Mouse (Mus musculus): ENCODE measurements around the gene Gmeb1.
"Not testable (repeated sequence)": the region's sequence is repeated elsewhere in the genome, so short reads cannot be mapped to it uniquely, and the experiment has no call there.

Gmeb1 gene

GRCm38 (mm10) chr4:132261514-132262357, at the start of gene Gmeb1:
Gene Gmeb1, minus strand, starts transcription at chr4:132261602.
- DNase-seq (ENCODE audit: low read depth, low spot score): peak; percentile 82

DNA sequence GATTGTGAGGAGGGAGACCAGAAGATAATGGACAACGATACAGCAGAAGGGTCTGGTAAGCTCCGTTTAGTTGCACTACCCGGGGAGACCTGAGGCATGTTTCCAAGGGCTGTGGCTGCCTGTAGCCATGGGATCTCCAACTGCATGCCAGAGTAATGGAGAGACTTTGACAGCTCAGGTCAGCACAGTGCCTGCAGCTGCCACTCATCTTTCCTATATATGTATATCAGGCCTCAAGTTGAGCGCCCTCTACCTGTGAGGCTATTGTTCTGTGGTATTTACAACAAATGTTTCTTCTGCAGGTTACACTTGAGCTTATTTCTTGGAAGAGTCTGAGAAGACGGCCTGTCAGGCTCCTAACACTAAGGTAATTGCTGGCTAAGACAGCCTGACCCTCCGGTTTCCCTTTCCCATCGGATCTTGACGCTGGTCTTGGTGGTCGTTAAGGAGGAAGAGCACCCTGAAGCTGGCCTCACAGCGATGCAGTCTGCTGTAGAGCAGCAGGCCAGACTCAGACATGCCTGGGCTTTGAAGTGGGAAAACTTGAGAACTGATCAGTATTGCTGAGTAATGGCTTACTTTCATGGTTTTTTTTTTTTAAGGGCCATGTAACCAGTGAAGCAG, 48.6 kb upstream of the Gmeb1 start:
- DNase-seq (ENCODE audit: low read depth, low spot score): peak; percentile 77

DNA sequence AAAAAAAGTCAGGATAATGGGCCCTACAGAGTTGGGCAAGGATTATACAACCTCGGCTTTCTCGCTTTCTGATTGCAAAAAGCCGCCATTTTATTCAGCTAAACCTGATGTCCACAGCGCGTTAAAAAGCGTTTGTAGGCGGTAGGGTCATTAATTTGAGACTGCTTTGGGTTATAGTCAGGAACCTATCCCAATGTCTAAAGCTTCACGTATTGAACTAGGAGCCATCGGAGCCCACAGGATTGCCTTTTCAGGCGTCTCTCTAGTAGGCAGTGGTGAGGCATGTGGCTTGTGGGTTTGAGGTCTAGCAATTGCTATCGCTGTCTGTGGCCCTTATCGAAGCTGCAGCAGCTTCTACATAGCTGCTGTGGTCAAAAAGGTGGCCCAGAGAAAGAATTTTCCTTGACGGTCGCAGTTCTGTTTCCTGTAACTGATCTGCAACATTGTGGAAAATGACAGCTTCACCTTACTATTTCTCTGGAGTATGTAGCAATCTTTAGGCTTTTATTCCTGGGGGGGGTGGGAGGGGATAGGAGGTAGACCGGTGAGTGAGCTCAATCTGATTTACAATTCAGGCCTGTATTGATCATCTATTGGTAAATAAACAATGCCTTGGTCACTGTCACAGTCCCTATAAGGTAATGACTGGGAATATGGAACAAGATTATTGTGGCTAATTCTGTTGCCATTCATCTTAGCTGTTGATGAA, 47.9 kb upstream of the Gmeb1 start:
- DNase-seq (ENCODE audit: low read depth, low spot score): no peak

- DNase-seq (ENCODE audit: low read depth, low spot score): peak; percentile 95
These were observed 47.2 kb upstream of the Gmeb1 start for GRCm38 (mm10) chr4:132308437-132309139.

DNA sequence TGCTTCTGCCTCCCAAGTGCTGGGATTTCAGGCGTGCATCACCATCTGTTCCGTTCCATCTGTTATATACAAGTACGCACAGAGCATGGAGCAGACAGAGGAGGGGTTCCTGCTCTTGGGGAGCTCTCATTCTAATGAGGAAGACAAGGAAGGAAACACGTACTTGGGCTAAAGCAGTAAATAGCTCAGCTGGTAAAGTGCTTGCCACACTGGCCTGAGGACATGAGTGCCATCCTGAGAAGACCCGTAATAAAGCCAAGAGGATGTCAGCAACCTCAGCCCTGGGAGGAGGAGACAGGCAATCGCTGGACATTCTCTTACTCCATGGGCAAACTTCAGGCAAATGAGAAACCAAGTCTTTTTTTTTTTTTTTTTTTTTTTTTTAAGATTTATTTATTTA, 44.6 kb upstream of the Gmeb1 start:
- no peak for DNase-seq (ENCODE audit: low read depth, low spot score)

- no peak for DNase-seq (ENCODE audit: low read depth, low spot score)
These were observed 43.9 kb upstream of the Gmeb1 start for GRCm38 (mm10) chr4:132305276-132305675.

GRCm38 (mm10) chr4:132303484-132303883, 42.1 kb upstream of the Gmeb1 start:
- not testable (repeated sequence) for DNase-seq (ENCODE audit: low read depth, low spot score)

- peak; percentile 88 for DNase-seq (ENCODE audit: low read depth, low spot score)
These were observed 41.6 kb upstream of the Gmeb1 start, which contains the start of gene Rab42 for GRCm38 (mm10) chr4:132302939-132303479. Gene Rab42, minus strand, starts transcription at chr4:132303385.

- peak; percentile 53 for DNase-seq (ENCODE audit: low read depth, low spot score)
These were observed 40.9 kb upstream of the Gmeb1 start for GRCm38 (mm10) chr4:132301965-132302938.

DNA sequence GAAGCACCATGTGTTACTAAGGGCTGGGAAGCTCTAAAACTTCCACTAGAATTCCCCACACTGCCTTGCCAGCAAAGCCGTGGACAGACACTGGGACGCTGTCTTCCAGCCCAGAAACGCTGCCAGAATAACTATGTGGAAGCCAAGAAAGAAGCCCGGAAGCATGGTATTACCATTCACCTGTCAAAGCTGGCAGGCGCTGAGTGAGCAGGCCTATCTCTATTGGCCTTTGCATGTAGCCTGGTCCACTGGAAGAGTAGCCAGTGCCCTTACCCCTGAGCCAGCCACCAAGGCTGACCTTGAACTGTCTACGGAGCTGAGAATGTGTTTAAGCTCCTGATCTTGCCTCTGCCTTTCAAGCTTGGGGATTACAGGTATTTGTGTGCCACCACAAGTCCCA, 40.1 kb upstream of the Gmeb1 start:
- no peak for DNase-seq (ENCODE audit: low read depth, low spot score)

- DNase-seq (ENCODE audit: low read depth, low spot score): no peak
These were observed 38.4 kb upstream of the Gmeb1 start for GRCm38 (mm10) chr4:132299849-132300248.

GRCm38 (mm10) chr4:132295696-132296390, 34.4 kb upstream of the Gmeb1 start:
- peak; percentile 73 for DNase-seq (ENCODE audit: low read depth, low spot score)

DNA sequence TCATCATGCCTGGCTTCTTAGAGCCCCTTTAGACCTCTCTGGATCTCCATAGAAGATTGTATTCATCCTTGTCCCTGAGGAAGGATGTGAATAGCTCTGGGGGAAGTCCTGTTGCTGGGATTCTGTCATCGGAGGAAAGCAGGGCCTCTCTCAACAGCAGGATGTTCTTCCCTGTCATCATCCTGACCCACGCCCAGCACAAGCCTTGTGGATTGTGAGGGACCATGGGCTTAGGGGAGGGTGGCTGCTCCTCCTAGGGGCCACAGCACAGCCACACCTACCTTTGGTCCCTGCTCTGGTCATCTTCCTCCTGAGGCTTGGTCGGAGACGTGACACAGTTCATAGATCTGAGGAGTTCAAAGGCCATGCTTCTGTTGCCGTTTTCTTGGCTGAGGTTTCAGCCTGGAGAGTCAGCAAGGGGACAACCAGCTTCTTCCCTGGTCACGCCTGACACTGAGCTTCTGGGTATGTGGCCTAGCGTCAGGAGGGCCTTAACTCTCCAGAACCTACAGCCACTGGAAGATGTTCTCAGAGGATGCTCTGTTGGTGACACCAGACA, 32.4 kb upstream of the Gmeb1 start:
- DNase-seq (ENCODE audit: low read depth, low spot score): no peak

GRCm38 (mm10) chr4:132292988-132293387, 31.6 kb upstream of the Gmeb1 start:
- DNase-seq (ENCODE audit: low read depth, low spot score): peak; percentile 61

DNA sequence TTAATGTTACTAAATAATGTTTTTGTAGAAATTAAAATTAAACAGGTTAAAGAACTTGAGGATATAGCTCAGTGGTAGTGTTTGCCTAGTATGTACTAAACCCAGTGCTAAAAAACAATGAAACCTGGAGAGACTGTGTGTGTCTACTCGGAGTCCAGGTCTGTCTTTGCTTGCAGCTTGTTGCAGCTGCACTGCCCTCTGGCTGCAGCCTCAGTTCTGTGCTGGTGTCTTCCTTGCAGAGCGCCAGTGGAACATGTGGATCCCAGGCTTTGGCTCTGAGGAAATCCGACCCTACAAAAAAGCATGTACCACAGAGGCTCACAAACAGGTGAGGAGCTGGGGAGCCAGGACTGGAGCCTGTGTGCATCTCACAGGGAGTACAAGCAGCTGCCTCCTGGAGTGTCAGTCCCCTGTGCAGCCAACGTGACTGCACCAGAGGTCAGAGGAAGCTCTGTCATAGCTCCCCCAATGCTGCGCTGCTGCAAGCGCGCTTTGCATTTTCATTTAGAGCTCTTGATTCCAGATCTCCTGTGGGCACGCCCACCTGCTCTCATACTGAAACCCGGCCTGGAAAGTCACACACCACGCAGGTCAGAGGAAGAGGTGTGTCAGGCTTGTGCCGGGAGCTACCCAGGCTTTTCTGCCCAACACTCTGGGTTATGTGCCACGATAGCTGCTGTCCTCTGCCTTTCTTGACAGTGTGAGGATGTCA, 30.4 kb upstream of the Gmeb1 start:
- peak; percentile 85 for DNase-seq (ENCODE audit: low read depth, low spot score)

DNA sequence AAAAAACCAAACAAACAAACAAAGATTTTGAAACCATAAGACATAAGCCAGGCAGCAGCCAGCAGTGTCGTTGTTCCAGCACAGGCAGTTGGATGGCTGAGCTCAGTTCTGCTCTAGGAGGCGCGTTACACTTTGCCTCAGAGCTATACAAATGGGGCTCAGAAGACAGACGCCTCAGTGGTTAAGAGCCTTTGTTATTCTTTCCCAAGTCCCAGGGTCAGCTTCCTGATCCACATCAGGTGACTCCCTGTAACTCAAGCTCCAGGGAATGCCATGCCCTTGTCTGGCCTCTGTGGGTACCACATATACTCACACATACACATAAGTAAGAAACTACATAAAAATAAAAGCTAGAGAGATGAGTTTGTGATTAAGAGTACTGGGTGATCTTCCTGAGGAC, 29.7 kb upstream of the Gmeb1 start:
- peak; percentile 55 for DNase-seq (ENCODE audit: low read depth, low spot score)

DNA sequence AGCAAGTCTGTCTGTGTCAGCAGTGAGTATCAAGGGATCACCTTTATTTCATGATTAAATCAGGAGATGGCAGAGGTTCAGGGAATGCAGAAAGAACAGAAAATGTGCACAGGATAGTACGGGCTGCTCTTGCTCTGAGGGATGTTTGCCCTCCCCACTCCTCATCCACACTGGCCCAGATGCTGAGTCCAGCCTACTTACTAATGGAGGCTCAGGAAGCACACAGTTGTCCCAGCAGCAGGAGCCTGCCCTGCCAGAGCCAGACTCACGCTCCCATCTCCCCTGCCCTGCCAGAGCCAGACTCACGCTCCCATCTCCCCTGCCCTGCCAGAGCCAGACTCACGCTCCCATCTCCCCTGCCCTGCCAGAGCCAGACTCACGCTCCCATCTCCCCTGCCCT, 27.4 kb upstream of the Gmeb1 start:
- DNase-seq (ENCODE audit: low read depth, low spot score): peak; percentile 55

DNA sequence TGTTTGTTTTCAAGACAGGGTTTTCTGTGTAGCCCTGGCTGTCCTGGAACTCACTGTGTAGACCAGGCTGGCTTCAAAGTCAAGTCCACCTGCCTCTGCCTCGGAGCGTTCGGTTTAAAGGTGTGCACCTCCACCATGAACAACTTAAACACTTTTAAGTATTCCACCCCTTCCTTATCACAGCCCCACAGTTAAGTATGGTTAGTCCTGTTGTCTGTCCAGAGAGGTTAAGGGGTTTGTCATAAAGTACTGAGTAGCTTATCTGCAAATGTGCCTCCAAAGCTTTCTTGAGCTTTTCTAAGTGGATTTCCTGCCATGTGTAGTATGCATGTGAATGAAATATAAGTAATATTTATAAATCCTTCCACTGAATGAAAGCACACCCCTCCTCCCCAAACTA, 14.5 kb upstream of the Gmeb1 start:
- DNase-seq (ENCODE audit: low read depth, low spot score): no peak
